Mouse (Mus musculus): Measurements from ENCODE around the gene 4931440F15Rik. TPM values are rescaled to one million over a fixed set of nuclear protein-coding genes. Genes with fewer than 3 reads are reported as not detected.

4931440F15Rik gene
- total and polyA plus RNA-seq, 2 experiments from 2014 or later, result 0.56 to 1.2 TPM

GRCm38 (mm10) chr11:29823141-29823540 lies 2.3 kb downstream of the 4931440F15Rik start:
- no peak overlapping the region for H3K4me2 ChIP-seq (ENCODE audit: low read depth, low read length, poor library complexity, severe bottlenecking)
- no peak overlapping the region for H3K9ac ChIP-seq (replicated peaks; ENCODE audit: low read length, poor library complexity, severe bottlenecking)
- no peaks in the 10 kb centered on the region for H3K9me3 ChIP-seq (ENCODE audit: low read length)
- H3K27ac ChIP-seq (ENCODE audit: low read depth, low read length), result no peak overlapping the region
- 88% methylated on average over 2 of the region's 2 CpGs for WGBS
- H3K4me1 ChIP-seq (ENCODE audit: insufficient read depth, low read length), result no peaks in the 10 kb centered on the region
- DNase-seq (ENCODE audit: low spot score) (no peak), ATAC-seq (ENCODE audit: low FRiP score) (no peak)
- H3K4me3 ChIP-seq (ENCODE audit: low read depth, low read length), result no peak overlapping the region
- TF ChIP-seq CTCF (IDR thresholded peaks at IDR 0.05), result no peak
- H3K27me3 ChIP-seq (ENCODE audit: insufficient read depth, low read length), result no peaks in the 10 kb centered on the region
- H3K36me3 ChIP-seq (ENCODE audit: insufficient read depth, low read length), result peaks cover 3% of the 10 kb centered on the region; the same call in 1 of the 2 replicates

- DNase-seq (ENCODE audit: low spot score), result no peak
- TF ChIP-seq CTCF (IDR thresholded peaks at IDR 0.05), result no peak
- ATAC-seq (ENCODE audit: low FRiP score), result no peak
- Histone ChIP-seq H3K4me2 (ENCODE audit: low read depth, low read length, poor library complexity, severe bottlenecking) (no peak overlapping the region), H3K9me3 (ENCODE audit: low read length) (no peaks in the 10 kb centered on the region), H3K36me3 (ENCODE audit: insufficient read depth, low read length) (no peaks in the 10 kb centered on the region), H3K4me3 (ENCODE audit: low read depth, low read length) (no peak overlapping the region), H3K27me3 (ENCODE audit: insufficient read depth, low read length) (no peaks in the 10 kb centered on the region), H3K9ac (replicated peaks; ENCODE audit: low read length, poor library complexity, severe bottlenecking) (no peak overlapping the region), H3K27ac (ENCODE audit: low read depth, low read length) (no peak overlapping the region), H3K4me1 (ENCODE audit: insufficient read depth, low read length) (no peaks in the 10 kb centered on the region)
These were observed 9.8 kb downstream of the 4931440F15Rik start for GRCm38 (mm10) chr11:29815670-29816069.

DNA sequence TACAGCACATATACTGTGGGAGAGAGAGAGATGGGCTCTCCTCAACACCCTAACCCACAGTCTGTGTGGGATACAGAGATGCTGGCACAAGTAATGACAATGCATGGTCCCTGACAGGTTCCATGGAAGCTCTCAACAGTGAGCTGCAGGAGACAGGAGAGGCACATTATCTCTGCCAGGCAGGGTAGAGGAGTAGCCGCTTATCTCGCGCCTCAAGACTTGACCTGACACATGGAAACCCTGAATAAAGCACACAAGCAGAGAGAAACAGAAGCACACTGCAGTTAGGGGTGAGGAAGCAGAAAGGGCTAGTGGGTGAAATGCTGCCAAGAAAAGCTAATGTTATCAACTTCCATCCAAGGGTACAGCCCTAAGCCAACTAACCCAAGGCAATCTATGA lies 10.2 kb downstream of the 4931440F15Rik start:
- no peak for ATAC-seq (ENCODE audit: low FRiP score)
- Histone ChIP-seq H3K27me3 (ENCODE audit: insufficient read depth, low read length) (no peaks in the 10 kb centered on the region), H3K4me2 (ENCODE audit: low read depth, low read length, poor library complexity, severe bottlenecking) (no peak overlapping the region), H3K36me3 (ENCODE audit: insufficient read depth, low read length) (no peaks in the 10 kb centered on the region), H3K9ac (replicated peaks; ENCODE audit: low read length, poor library complexity, severe bottlenecking) (no peak overlapping the region), H3K4me1 (ENCODE audit: insufficient read depth, low read length) (no peaks in the 10 kb centered on the region), H3K9me3 (ENCODE audit: low read length) (no peaks in the 10 kb centered on the region), H3K27ac (ENCODE audit: low read depth, low read length) (no peak overlapping the region), H3K4me3 (ENCODE audit: low read depth, low read length) (no peak overlapping the region)
- no peak for DNase-seq (ENCODE audit: low spot score)
- 82% methylated on average over 3 of the region's 3 CpGs for WGBS
- TF ChIP-seq CTCF (IDR thresholded peaks at IDR 0.05), result no peak

DNA sequence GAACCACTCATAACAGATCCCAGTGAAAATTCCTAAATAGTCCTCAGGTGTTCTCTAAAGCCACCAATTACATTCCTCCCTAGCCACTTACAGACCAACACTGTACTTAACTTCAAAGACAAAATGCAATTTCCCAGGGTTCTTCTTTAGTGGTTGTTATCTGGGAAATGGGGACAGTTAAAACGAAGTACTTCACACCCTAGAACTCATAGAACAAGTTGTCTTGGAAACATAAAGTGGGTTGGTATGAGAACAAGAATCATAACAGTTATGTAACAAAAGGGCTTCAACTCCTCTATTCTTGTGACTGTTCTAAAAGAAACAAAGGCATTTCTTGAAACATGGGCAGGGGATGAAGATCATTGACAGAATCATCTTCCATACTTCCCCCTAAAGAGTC lies 12.2 kb downstream of the 4931440F15Rik start:
- DNase-seq (ENCODE audit: low spot score), result no peak
- no peaks in the 10 kb centered on the region for H3K36me3 ChIP-seq (ENCODE audit: insufficient read depth, low read length)
- no peaks in the 10 kb centered on the region for H3K9me3 ChIP-seq (ENCODE audit: low read length)
- H3K27ac ChIP-seq (ENCODE audit: low read depth, low read length), result no peak overlapping the region
- H3K27me3 ChIP-seq (ENCODE audit: insufficient read depth, low read length), result no peaks in the 10 kb centered on the region
- no peak overlapping the region for H3K9ac ChIP-seq (replicated peaks; ENCODE audit: low read length, poor library complexity, severe bottlenecking)
- TF ChIP-seq CTCF (IDR thresholded peaks at IDR 0.05), result no peak
- no peak for ATAC-seq (ENCODE audit: low FRiP score)
- no peak overlapping the region for H3K4me3 ChIP-seq (ENCODE audit: low read depth, low read length)
- WGBS, result 78% methylated on average over 1 of the region's 1 CpGs
- no peaks in the 10 kb centered on the region for H3K4me1 ChIP-seq (ENCODE audit: insufficient read depth, low read length)
- no peak overlapping the region for H3K4me2 ChIP-seq (ENCODE audit: low read depth, low read length, poor library complexity, severe bottlenecking)

GRCm38 (mm10) chr11:29812475-29812874 lies 13.0 kb downstream of the 4931440F15Rik start:
- Histone ChIP-seq H3K27me3 (ENCODE audit: insufficient read depth, low read length) (no peaks in the 10 kb centered on the region), H3K9me3 (ENCODE audit: low read length) (no peaks in the 10 kb centered on the region), H3K9ac (replicated peaks; ENCODE audit: low read length, poor library complexity, severe bottlenecking) (no peak overlapping the region), H3K4me2 (ENCODE audit: low read depth, low read length, poor library complexity, severe bottlenecking) (no peak overlapping the region), H3K4me3 (ENCODE audit: low read depth, low read length) (no peak overlapping the region), H3K27ac (ENCODE audit: low read depth, low read length) (no peak overlapping the region), H3K36me3 (ENCODE audit: insufficient read depth, low read length) (no peaks in the 10 kb centered on the region), H3K4me1 (ENCODE audit: insufficient read depth, low read length) (no peaks in the 10 kb centered on the region)
- ATAC-seq (ENCODE audit: low FRiP score) (no peak), DNase-seq (ENCODE audit: low spot score) (no peak)
- WGBS, result 77% methylated on average over 3 of the region's 3 CpGs
- TF ChIP-seq CTCF (IDR thresholded peaks at IDR 0.05), result no peak

DNA sequence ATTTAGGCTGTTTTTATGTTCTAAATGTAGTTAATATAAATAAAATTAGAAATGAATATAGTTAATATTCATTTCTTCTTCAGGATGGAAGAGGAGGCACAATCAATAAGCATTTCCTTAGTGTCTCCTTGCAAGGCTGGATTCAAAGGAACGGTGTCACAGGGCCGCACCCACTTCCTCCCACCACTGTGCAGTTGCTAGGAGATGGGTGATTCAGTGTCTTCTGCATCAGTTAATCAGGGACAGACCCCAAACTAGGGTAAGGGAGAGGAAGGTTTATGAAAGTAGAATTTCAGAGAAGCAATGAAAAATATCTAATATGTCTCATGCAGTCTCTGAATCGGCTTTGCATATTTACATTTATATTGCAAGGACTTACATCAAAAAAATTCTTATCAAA lies 15.1 kb downstream of the 4931440F15Rik start:
- no peak for ATAC-seq (ENCODE audit: low FRiP score)
- no peaks in the 10 kb centered on the region for H3K9me3 ChIP-seq (ENCODE audit: low read length)
- H3K36me3 ChIP-seq (ENCODE audit: insufficient read depth, low read length), result no peaks in the 10 kb centered on the region
- no peak overlapping the region for H3K4me3 ChIP-seq (ENCODE audit: low read depth, low read length)
- no peak overlapping the region for H3K9ac ChIP-seq (replicated peaks; ENCODE audit: low read length, poor library complexity, severe bottlenecking)
- H3K27ac ChIP-seq (ENCODE audit: low read depth, low read length), result no peak overlapping the region
- H3K4me2 ChIP-seq (ENCODE audit: low read depth, low read length, poor library complexity, severe bottlenecking), result no peak overlapping the region
- no peaks in the 10 kb centered on the region for H3K27me3 ChIP-seq (ENCODE audit: insufficient read depth, low read length)
- 83% methylated on average over 3 of the region's 3 CpGs for WGBS
- no peak for TF ChIP-seq CTCF (IDR thresholded peaks at IDR 0.05)
- H3K4me1 ChIP-seq (ENCODE audit: insufficient read depth, low read length), result no peaks in the 10 kb centered on the region
- no peak for DNase-seq (ENCODE audit: low spot score)
